Mouse (Mus musculus): ENCODE results near the gene Dtl.

DNA sequence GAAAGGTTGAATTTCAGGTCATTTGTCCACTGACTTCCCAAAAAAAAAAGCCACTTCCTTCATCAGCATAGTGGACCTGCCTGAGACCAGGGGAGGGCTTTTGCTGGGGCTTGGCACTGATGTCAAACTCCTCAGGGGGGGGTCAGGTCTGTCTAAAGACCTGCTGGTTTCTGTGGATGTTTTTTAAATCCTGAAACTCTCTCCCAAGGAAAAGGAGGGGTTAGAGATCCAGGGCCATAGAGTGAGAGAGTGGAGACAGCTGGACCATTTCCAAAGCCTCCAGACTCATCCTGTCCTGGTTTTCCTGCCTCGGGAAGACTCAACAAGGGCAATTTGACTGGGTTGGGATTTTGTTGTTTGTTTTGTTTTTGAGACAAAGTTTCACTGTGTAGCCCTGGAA is 68.6 kb downstream of the Dtl start:
- TF ChIP-seq CTCF (IDR thresholded peaks at IDR 0.05; ENCODE audit: control insufficient read depth, insufficient read depth, insufficient replicate concordance, low read depth, low read length) (no peak), POLR2A (IDR thresholded peaks at IDR 0.05; ENCODE audit: control insufficient read depth, low read depth, low read length) (no peak)

Data from testis, adult 2 months (tissue).